Mouse (Mus musculus) forebrain, embryonic 14.5 days (tissue): ENCODE measurements around the gene Fstl4. TPM values are rescaled to one million over a fixed set of nuclear protein-coding genes. Genes with fewer than 3 reads are reported as not detected.

Experiments used
- ATAC-seq: fragments of 200-750 bp; cut with Nextera tagmentation; 2 replicates; pipeline ENCODE4 v1.8.0; 2017; ENCODE audit warnings: mild to moderate bottlenecking, moderate library complexity
- DNase-seq: peaks from one replicate; pipeline ENCODE4 v3.0.0-alpha.2; 2015; ENCODE audit warnings: low spot score
- H3K27ac ChIP-seq: fragments of 300-500 bp; sonication (generic); 2 replicates; pipeline ENCODE4 v1.5.1; 2014; ENCODE audit warnings: low read depth, mild to moderate bottlenecking, control low read depth, low read length, moderate library complexity
- H3K27me3 ChIP-seq: fragments of 300-500 bp; sonication (generic); replicated peaks from 2 replicates; pipeline ENCODE4 v1.6.1; 2014; ENCODE audit warnings: low read length, control low read depth, mixed read lengths; ENCODE audit not compliant: control insufficient read depth, insufficient read depth
- H3K36me3 ChIP-seq: fragments of 300-500 bp; sonication (generic); 2 replicates; pipeline ENCODE4 v1.6.1; 2014; ENCODE audit warnings: low read length, control low read depth; ENCODE audit not compliant: control insufficient read depth, insufficient read depth
- H3K4me1 ChIP-seq: fragments of 300-500 bp; sonication (generic); 2 replicates; pipeline ENCODE4 v1.6.1; 2014; ENCODE audit warnings: antibody characterized with exemption, low read length, control low read depth; ENCODE audit not compliant: control insufficient read depth, insufficient read depth
- H3K4me2 ChIP-seq: fragments of 300-500 bp; sonication (generic); 2 replicates; pipeline ENCODE4 v1.6.1; 2014; ENCODE audit warnings: mild to moderate bottlenecking, control low read depth, low read length
- H3K4me3 ChIP-seq: fragments of 300-500 bp; sonication (generic); 2 replicates; pipeline ENCODE4 v1.5.1; 2014; ENCODE audit warnings: low read depth, low read length, control low read depth
- H3K9ac ChIP-seq: fragments of 300-500 bp; sonication (generic); 2 replicates; pipeline ENCODE4 v1.6.1; 2014; ENCODE audit warnings: mild to moderate bottlenecking, low read length, control low read depth, moderate library complexity
- H3K9me3 ChIP-seq: fragments of 300-500 bp; sonication (generic); replicated peaks from 2 replicates; pipeline ENCODE4 v1.6.1; 2016; ENCODE audit warnings: low read length, control low read depth, mixed read lengths; ENCODE audit not compliant: control insufficient read depth
- WGBS: fragments of 180-500 bp; shearing (Covaris S2); extraction: QIAGEN DNeasy Blood & Tissue Kit; methylation state at CpG from one replicate; pipeline ENCODE4 v1.1.7; 2014; 5-methylcytosine and 5-hydroxymethylcytosine counted together
- polyA plus RNA-seq: library from polyadenylated mRNA; unstranded; fragments of >200 nt; fragmentation: Nextera tagmentation; extraction: Ambion mirVana; gene quantifications from 2 replicates; pipeline ENCODE4 v1.2.1, GENCODE M21; 2014

Fstl4 gene
- polyA plus RNA-seq, 1 experiment from 2014 or later, result 2.4 TPM

- Histone ChIP-seq H3K9ac (no peak overlapping the region), H3K36me3 (no peaks in the 10 kb centered on the region), H3K4me2 (no peak overlapping the region), H3K4me3 (no peak overlapping the region), H3K27me3 (no peaks in the 10 kb centered on the region), H3K27ac (no peak overlapping the region), H3K4me1 (no peaks in the 10 kb centered on the region), H3K9me3 (no peaks in the 10 kb centered on the region)
- ATAC-seq (no peak), DNase-seq (no peak)
- WGBS, result 65% methylated on average over 6 of the region's 6 CpGs
These were observed 362.2 kb downstream of the Fstl4 start for GRCm38 (mm10) chr11:53126660-53127059.

DNA sequence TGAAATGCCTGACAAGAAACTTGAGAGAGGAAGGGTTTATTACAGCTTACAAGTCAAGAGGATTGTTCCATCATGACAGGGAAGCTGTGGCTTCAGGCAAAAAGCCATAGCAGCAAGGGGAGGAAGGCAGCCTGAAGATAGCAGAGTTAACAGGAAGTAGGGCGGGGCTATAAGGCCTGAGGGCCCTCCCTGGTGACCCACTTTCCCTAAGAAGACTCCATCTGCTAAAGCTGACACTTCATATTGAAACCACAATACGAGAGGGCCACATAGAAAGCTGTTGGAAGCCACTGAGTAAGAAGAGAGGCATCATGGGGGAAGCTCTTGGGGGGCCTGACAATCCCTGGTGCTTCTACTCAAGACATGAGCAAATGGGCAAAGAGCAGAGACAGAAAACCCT lies 364.2 kb downstream of the Fstl4 start:
- H3K9ac ChIP-seq, result no peak overlapping the region
- no peak for ATAC-seq
- H3K4me3 ChIP-seq, result no peak overlapping the region
- no peaks in the 10 kb centered on the region for H3K27me3 ChIP-seq
- no peak overlapping the region for H3K4me2 ChIP-seq
- no peaks in the 10 kb centered on the region for H3K9me3 ChIP-seq
- H3K27ac ChIP-seq, result no peak overlapping the region
- peaks cover 7% of the 10 kb centered on the region for H3K4me1 ChIP-seq
- H3K36me3 ChIP-seq, result no peaks in the 10 kb centered on the region
- DNase-seq, result no peak
- 80% methylated on average over 2 of the region's 2 CpGs for WGBS

GRCm38 (mm10) chr11:53132406-53133035 lies 368.1 kb downstream of the Fstl4 start:
- ATAC-seq (peak; percentile 68), DNase-seq (peak; percentile 59)
- WGBS, result 21% methylated on average over 23 of the region's 23 CpGs
- no peak overlapping the region for H3K27ac ChIP-seq
- no peaks in the 10 kb centered on the region for H3K27me3 ChIP-seq
- no peaks in the 10 kb centered on the region for H3K9me3 ChIP-seq
- H3K4me2 ChIP-seq, result peak overlapping the region; percentile 46
- no peak overlapping the region for H3K4me3 ChIP-seq
- H3K9ac ChIP-seq, result peak overlapping the region; percentile 29
- H3K36me3 ChIP-seq, result no peaks in the 10 kb centered on the region
- H3K4me1 ChIP-seq, result peaks cover 7% of the 10 kb centered on the region

DNA sequence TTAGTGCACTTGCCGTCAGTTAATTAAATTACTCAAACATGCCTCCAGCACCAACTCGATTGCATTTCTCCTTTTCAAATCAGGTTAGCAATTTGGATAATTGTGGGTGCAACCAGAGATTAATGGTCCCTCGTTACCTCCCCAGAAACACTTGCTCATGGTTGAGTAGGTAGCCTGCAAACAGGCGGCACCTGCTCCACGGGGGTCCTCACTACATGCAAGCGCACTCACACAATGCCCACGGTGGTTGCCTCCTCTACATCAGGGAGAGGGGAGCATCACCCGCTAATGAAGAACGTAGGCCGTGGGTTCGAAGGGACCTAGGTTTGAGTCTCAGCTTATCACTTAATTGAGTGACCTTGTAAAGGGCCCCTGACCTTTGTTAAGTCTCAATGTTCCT lies 371.9 kb downstream of the Fstl4 start:
- Histone ChIP-seq H3K4me2 (no peak overlapping the region), H3K9ac (no peak overlapping the region), H3K9me3 (no peaks in the 10 kb centered on the region), H3K4me1 (peaks cover 14% of the 10 kb centered on the region), H3K36me3 (no peaks in the 10 kb centered on the region), H3K27ac (no peak overlapping the region), H3K4me3 (no peak overlapping the region), H3K27me3 (no peaks in the 10 kb centered on the region)
- WGBS, result 46% methylated on average over 11 of the region's 11 CpGs
- DNase-seq (no peak), ATAC-seq (no peak)

- no peak overlapping the region for H3K27ac ChIP-seq
- no peaks in the 10 kb centered on the region for H3K27me3 ChIP-seq
- 69% methylated on average over 8 of the region's 8 CpGs for WGBS
- no peak overlapping the region for H3K4me3 ChIP-seq
- H3K4me1 ChIP-seq, result peaks cover 12% of the 10 kb centered on the region
- ATAC-seq, result no peak
- H3K4me2 ChIP-seq, result no peak overlapping the region
- DNase-seq, result peak; percentile 15
- no peaks in the 10 kb centered on the region for H3K36me3 ChIP-seq
- H3K9ac ChIP-seq, result no peak overlapping the region
- H3K9me3 ChIP-seq, result no peaks in the 10 kb centered on the region
These were observed 372.9 kb downstream of the Fstl4 start for GRCm38 (mm10) chr11:53137381-53137780.

GRCm38 (mm10) chr11:53138212-53138611 lies 373.8 kb downstream of the Fstl4 start:
- Histone ChIP-seq H3K4me3 (no peak overlapping the region), H3K27ac (no peak overlapping the region), H3K36me3 (no peaks in the 10 kb centered on the region), H3K4me1 (peaks cover 7% of the 10 kb centered on the region), H3K4me2 (no peak overlapping the region), H3K9ac (no peak overlapping the region), H3K9me3 (no peaks in the 10 kb centered on the region), H3K27me3 (no peaks in the 10 kb centered on the region)
- 91% methylated on average over 6 of the region's 6 CpGs for WGBS
- no peak for ATAC-seq
- DNase-seq, result no peak

DNA sequence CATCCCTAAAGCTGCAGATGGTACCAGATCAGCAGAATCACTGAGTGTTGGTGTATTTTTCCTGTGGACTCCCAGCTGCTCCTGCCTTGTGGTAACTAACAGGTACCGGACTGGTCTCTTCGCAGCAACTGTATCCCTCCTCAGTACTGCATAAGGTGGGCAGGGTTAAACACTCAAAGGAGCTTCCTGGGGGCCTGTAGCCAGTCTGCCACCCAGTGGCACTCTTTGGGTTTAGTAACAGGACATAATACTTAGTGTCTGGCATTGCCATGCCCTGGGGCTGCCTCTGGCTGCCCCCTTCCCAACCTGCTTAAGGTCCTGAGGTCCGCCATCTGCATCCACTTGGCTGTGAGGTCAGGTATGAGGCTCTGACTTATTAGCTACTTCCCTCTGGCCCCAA lies 375.2 kb downstream of the Fstl4 start:
- Histone ChIP-seq H3K9me3 (no peaks in the 10 kb centered on the region), H3K4me3 (no peak overlapping the region), H3K4me1 (peaks cover 7% of the 10 kb centered on the region), H3K27me3 (no peaks in the 10 kb centered on the region), H3K36me3 (no peaks in the 10 kb centered on the region), H3K9ac (no peak overlapping the region), H3K4me2 (no peak overlapping the region), H3K27ac (no peak overlapping the region)
- DNase-seq (peak; percentile 34), ATAC-seq (no peak)
- WGBS, result 91% methylated on average over 3 of the region's 3 CpGs

- Histone ChIP-seq H3K27ac (no peak overlapping the region), H3K4me3 (no peak overlapping the region)
- 69% methylated on average over 8 of the region's 8 CpGs for WGBS
These were observed 375.8 kb downstream of the Fstl4 start for GRCm38 (mm10) chr11:53140196-53140595.

GRCm38 (mm10) chr11:53140722-53141400 lies 376.4 kb downstream of the Fstl4 start:
- Histone ChIP-seq H3K36me3 (no peaks in the 10 kb centered on the region), H3K4me2 (no peak overlapping the region), H3K27me3 (no peaks in the 10 kb centered on the region), H3K4me3 (no peak overlapping the region), H3K9ac (no peak overlapping the region), H3K9me3 (no peaks in the 10 kb centered on the region), H3K4me1 (peaks cover 7% of the 10 kb centered on the region), H3K27ac (no peak overlapping the region)
- ATAC-seq, result peak; percentile 61; the same call in 1 of the 2 replicates
- DNase-seq, result peak; percentile 60
- 30% methylated on average over 10 of the region's 10 CpGs for WGBS

More at GRCm38 (mm10) chr11:53140196-53140595, 375.8 kb downstream of the Fstl4 start:
- DNase-seq (no peak), ATAC-seq (no peak)
- no peaks in the 10 kb centered on the region for H3K9me3 ChIP-seq
- no peak overlapping the region for H3K4me2 ChIP-seq
- no peaks in the 10 kb centered on the region for H3K27me3 ChIP-seq
- H3K4me1 ChIP-seq, result peaks cover 7% of the 10 kb centered on the region
- H3K36me3 ChIP-seq, result no peaks in the 10 kb centered on the region
- no peak overlapping the region for H3K9ac ChIP-seq
